In the genomic region with DNA sequence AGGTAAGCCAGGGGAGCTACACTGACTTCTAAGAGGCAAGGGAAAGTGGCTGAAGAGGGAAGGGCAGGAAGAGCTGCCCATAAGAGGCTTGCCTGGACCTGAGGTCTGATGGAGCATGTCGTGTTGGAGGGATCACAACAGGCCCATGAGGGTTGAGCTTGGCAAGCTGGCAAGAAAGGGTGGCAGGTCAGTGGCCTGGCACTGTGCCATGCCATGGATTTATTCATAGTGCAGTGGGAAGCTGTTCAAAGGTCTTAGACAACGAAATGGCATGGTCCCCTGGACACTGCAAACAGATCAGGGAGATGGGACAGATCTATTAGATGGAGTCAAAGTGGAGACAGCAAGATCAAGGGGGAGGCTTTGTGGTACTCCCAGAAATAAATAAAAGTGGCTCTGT, we compare ENCODE assay signal across 12 mouse cellular contexts. TPM values are rescaled to one million over a fixed set of nuclear protein-coding genes. Genes with fewer than 3 reads are reported as not detected.
DNase-seq lines count a peak whose midpoint lies in the region.
"Had no signal": no experiment of that assay in that cellular context is flagged by ENCODE, and none has a peak within 500 bp of the region (broad histone marks: within the 10 kb centered on the region; RNA-seq: fewer than 3 reads in every experiment).

No protein-coding gene starts in this region.

- intact Hi-C loops in heart, postnatal 36 days (cut with DNase I): no loop called here

- peak; percentile 70 for DNase-seq in adrenal gland, postnatal 10 days
- no peak for DNase-seq in adrenal gland, adult 8-10 months
- peak; percentile 13 for DNase-seq in heart, postnatal 4 days
- DNase-seq in heart, postnatal 36 days: no peak
- DNase-seq in brain, adult 2 months (ENCODE audit: low read depth, low spot score): peak; percentile 28
- DNase-seq in kidney, postnatal 14 days: peak; percentile 56
- DNase-seq in Muller cell, postnatal 12 days (ENCODE audit: inconsistent ontology term): no peak
- DNase-seq in right cerebral cortex, adult 2 months (ENCODE audit: low spot score in 2 of 2): no peak
- DNase-seq: heart, adult 2 months; layer of hippocampus, postnatal 36 days; liver; thymus, adult 2 months had no signal

RNA-seq across cellular contexts. Expression of a gene that starts 24.4 kb away (rescaled TPM):
- 10 to 100 TPM; 36.1 to 53.0 TPM for total RNA-seq in adrenal gland, postnatal 10 days (2021)
- 10 to 100 TPM; 14.1 to 32.8 (median 23.1) TPM for total RNA-seq in adrenal gland, adult 8-10 months (2022)
- total RNA-seq in heart, postnatal 4 days (2021): 10 to 100 TPM; 27.2 to 31.0 TPM
- 10 to 100 TPM; 13.4 to 14.4 TPM for total RNA-seq in heart, postnatal 36 days (2021)

Comparison
In these comparisons a context has a peak if more than half of its experiments do, and no peak if none do; other contexts are left out.
1. DNase-seq: peak in adrenal gland, postnatal 10 days (single experiment), heart, postnatal 4 days (single experiment), brain, adult 2 months (single experiment) and kidney, postnatal 14 days (single experiment); none in adrenal gland, adult 8-10 months (single experiment), heart, postnatal 36 days (0 of 2), Muller cell, postnatal 12 days (single experiment) and right cerebral cortex, adult 2 months (0 of 2).